In genomic region chr6:55321518-55321917, GRCm38 (mm10) we compare ENCODE assay signal across 25 mouse cellular contexts. TPM values are rescaled to one million over a fixed set of nuclear protein-coding genes. Genes with fewer than 3 reads are reported as not detected.
DNase-seq lines count a peak whose midpoint lies in the region; ATAC-seq lines count a peak whose summit lies in the region.
"Had no signal": no experiment of that assay in that cellular context is flagged by ENCODE, and none has a peak within 500 bp of the region (broad histone marks: within the 10 kb centered on the region; RNA-seq: fewer than 3 reads in every experiment).

No protein-coding gene starts in this region.

- no peak overlapping the region for H3K4me2 ChIP-seq in kidney, embryonic 15.5 days
- peak overlapping the region; percentile 50 for H3K4me2 ChIP-seq in liver, embryonic 12.5 days
- no peak overlapping the region for H3K4me2 ChIP-seq in midbrain, embryonic 15.5 days
- H3K4me2 ChIP-seq in forebrain, embryonic 14.5 days (ENCODE audit: low read length), result no peak overlapping the region
- H3K4me2 ChIP-seq: embryonic facial prominence, embryonic 15.5 days had no signal

- peak; percentile 50 for ATAC-seq in kidney, embryonic 15.5 days (replicated peaks; ENCODE audit: low FRiP score)
- ATAC-seq in liver, embryonic 12.5 days, result peak; percentile 72
- ATAC-seq in midbrain, embryonic 15.5 days (replicated peaks), result 0 out of 2 replicates have a peak, but pooled peaks have one; percentile 8
- ATAC-seq in forebrain, embryonic 14.5 days, result no peak
- ATAC-seq: CD4-positive, CD25-positive, alpha-beta regulatory T cell, adult 4 months; intestine, embryonic 16.5 days had no signal

- no peaks in the 10 kb centered on the region for H3K27me3 ChIP-seq in kidney, embryonic 15.5 days
- H3K27me3 ChIP-seq in liver, embryonic 12.5 days (replicated peaks), result no peaks in the 10 kb centered on the region
- H3K27me3 ChIP-seq in midbrain, embryonic 15.5 days (replicated peaks), result no peaks in the 10 kb centered on the region
- no peaks in the 10 kb centered on the region for H3K27me3 ChIP-seq in forebrain, embryonic 14.5 days (replicated peaks; ENCODE audit: control insufficient read depth, insufficient read depth, low read length)
- H3K27me3 ChIP-seq: embryonic facial prominence, embryonic 15.5 days had no signal

- H3K36me3 ChIP-seq in kidney, embryonic 15.5 days, result 0 out of 2 replicates have a peak, but pooled peaks cover 4% of the 10 kb centered on the region
- H3K36me3 ChIP-seq in liver, embryonic 12.5 days, result no peaks in the 10 kb centered on the region
- H3K36me3 ChIP-seq in midbrain, embryonic 15.5 days (replicated peaks), result no peaks in the 10 kb centered on the region
- 0 out of 2 replicates have a peak, but pooled peaks cover 7% of the 10 kb centered on the region for H3K36me3 ChIP-seq in forebrain, embryonic 14.5 days (ENCODE audit: control insufficient read depth, insufficient read depth, low read length)
- H3K36me3 ChIP-seq: embryonic facial prominence, embryonic 15.5 days had no signal

- H3K4me3 ChIP-seq in kidney, embryonic 15.5 days (replicated peaks), result no peak overlapping the region
- H3K4me3 ChIP-seq in liver, embryonic 12.5 days, result no peak overlapping the region
- H3K4me3 ChIP-seq in midbrain, embryonic 15.5 days, result no peak overlapping the region
- H3K4me3 ChIP-seq in forebrain, embryonic 14.5 days (ENCODE audit: low read depth, low read length), result no peak overlapping the region
- H3K4me3 ChIP-seq: embryonic facial prominence, embryonic 15.5 days; gastrocnemius, adult 2 months; left cerebral cortex, adult 2 months had no signal

- no peak for DNase-seq in kidney, adult 18-20 months
- DNase-seq in spleen, adult 12 weeks (ENCODE audit: low spot score), result peak; percentile 30
- DNase-seq in spleen, postnatal 14 days (ENCODE audit: low spot score in 2 of 2), result no peak
- no peak for DNase-seq in adipocyte (ENCODE audit: low spot score)
- DNase-seq in forebrain, embryonic 14.5 days (ENCODE audit: low spot score), result no peak
- DNase-seq: adrenal gland, postnatal 25 days; cerebellum, adult 9-10 months; gastrocnemius, adult 2 months; lung, postnatal 10 days; right cerebral cortex, postnatal 14 days; thymus, adult 18-20 months had no signal

- WGBS in kidney, embryonic 15.5 days, result 63% methylated on average over 6 of the region's 6 CpGs
- 49% methylated on average over 6 of the region's 6 CpGs for WGBS in liver, embryonic 12.5 days (ENCODE audit: insufficient replicate concordance)
- 84% methylated on average over 6 of the region's 6 CpGs for WGBS in midbrain, embryonic 15.5 days
- WGBS in forebrain, embryonic 14.5 days, result 76% methylated on average over 6 of the region's 6 CpGs

- H3K4me1 ChIP-seq in kidney, embryonic 15.5 days, result peaks cover 24% of the 10 kb centered on the region; the same call in 1 of the 2 replicates
- peaks cover 80% of the 10 kb centered on the region for H3K4me1 ChIP-seq in liver, embryonic 12.5 days
- no peaks in the 10 kb centered on the region for H3K4me1 ChIP-seq in midbrain, embryonic 15.5 days
- no peaks in the 10 kb centered on the region for H3K4me1 ChIP-seq in forebrain, embryonic 14.5 days (ENCODE audit: control insufficient read depth, insufficient read depth, low read length)

- H3K9ac ChIP-seq in kidney, embryonic 15.5 days, result no peak overlapping the region
- H3K9ac ChIP-seq in liver, embryonic 12.5 days, result peak overlapping the region; percentile 19; the same call in 1 of the 2 replicates
- H3K9ac ChIP-seq in midbrain, embryonic 15.5 days, result no peak overlapping the region
- H3K9ac ChIP-seq in forebrain, embryonic 14.5 days (ENCODE audit: low read length), result no peak overlapping the region
- H3K9ac ChIP-seq: embryonic facial prominence, embryonic 15.5 days had no signal

- H3K9me3 ChIP-seq in kidney, embryonic 15.5 days (replicated peaks), result no peaks in the 10 kb centered on the region
- no peaks in the 10 kb centered on the region for H3K9me3 ChIP-seq in liver, embryonic 12.5 days (replicated peaks)
- H3K9me3 ChIP-seq in midbrain, embryonic 15.5 days, result no peaks in the 10 kb centered on the region
- no peaks in the 10 kb centered on the region for H3K9me3 ChIP-seq in forebrain, embryonic 14.5 days (replicated peaks; ENCODE audit: control insufficient read depth, low read length)
- H3K9me3 ChIP-seq: embryonic facial prominence, embryonic 15.5 days had no signal

- H3K27ac ChIP-seq in kidney, embryonic 15.5 days, result no peak overlapping the region
- peak overlapping the region; percentile 83 for H3K27ac ChIP-seq in liver, embryonic 12.5 days
- H3K27ac ChIP-seq in midbrain, embryonic 15.5 days, result no peak overlapping the region
- H3K27ac ChIP-seq in forebrain, embryonic 14.5 days (ENCODE audit: low read depth, low read length), result no peak overlapping the region
- H3K27ac ChIP-seq: embryonic facial prominence, embryonic 15.5 days; gastrocnemius, adult 2 months; kidney, postnatal 0 days; left cerebral cortex, adult 2 months had no signal

RNA-seq across cellular contexts. Expression of gene Aqp1, which starts 14.7 kb away (rescaled TPM):
- 29.9 and 38.4 TPM in 2 replicates for polyA plus RNA-seq in kidney, embryonic 15.5 days (2015; fragmentation: Nextera tagmentation; extraction: Ambion mirVana)
- polyA plus RNA-seq in liver, embryonic 12.5 days (2016; fragmentation: Nextera tagmentation; extraction: Ambion mirVana), result 29.1 and 29.5 TPM in 2 replicates
- polyA plus RNA-seq in midbrain, embryonic 15.5 days (2015; fragmentation: Nextera tagmentation; extraction: Ambion mirVana), result 4.5 and 4.9 TPM in 2 replicates
- polyA plus RNA-seq in forebrain, embryonic 14.5 days (2014; fragmentation: Nextera tagmentation; extraction: Ambion mirVana), result 2.8 and 2.9 TPM in 2 replicates
- polyA plus RNA-seq: CD4-positive, CD25-positive, alpha-beta regulatory T cell, adult 4 months had no signal

RNA-seq across cellular contexts. Expression of gene Ghrhr, which starts 54.6 kb away (rescaled TPM):
- 0.05 TPM in 1 of 2 replicates, not detected in the other for polyA plus RNA-seq in kidney, embryonic 15.5 days (2015; fragmentation: Nextera tagmentation; extraction: Ambion mirVana)
- polyA plus RNA-seq in liver, embryonic 12.5 days (2016; fragmentation: Nextera tagmentation; extraction: Ambion mirVana), result not detected in 2 replicates
- polyA plus RNA-seq in midbrain, embryonic 15.5 days (2015; fragmentation: Nextera tagmentation; extraction: Ambion mirVana), result not detected in 2 replicates
- not detected in 2 replicates for polyA plus RNA-seq in forebrain, embryonic 14.5 days (2014; fragmentation: Nextera tagmentation; extraction: Ambion mirVana)
- polyA plus RNA-seq: CD4-positive, CD25-positive, alpha-beta regulatory T cell, adult 4 months; embryonic facial prominence, embryonic 15.5 days; forebrain, embryonic 11.5 days; heart, embryonic 16.5 days; hindbrain, embryonic 16.5 days; liver, adult 2 months; spleen, adult 2 months; stomach, embryonic 14.5 days had no signal
